Mouse (Mus musculus) frontal cortex, postnatal 36 days (tissue): ENCODE measurements around the gene Nr2f2.

Source experiments
- DNase-seq, 2 experiments: peaks; one replicate each; pipeline ENCODE4 v3.0.0; 2022; ENCODE audit warnings: low spot score in 2 of 2

The Nr2f2 gene

GRCm38 (mm10) chr7:70332064-70332850 is 34.3 kb downstream of the Nr2f2 start:
- DNase-seq: no peak

GRCm38 (mm10) chr7:70331243-70332063 is 35.1 kb downstream of the Nr2f2 start:
- no peak for DNase-seq

DNA sequence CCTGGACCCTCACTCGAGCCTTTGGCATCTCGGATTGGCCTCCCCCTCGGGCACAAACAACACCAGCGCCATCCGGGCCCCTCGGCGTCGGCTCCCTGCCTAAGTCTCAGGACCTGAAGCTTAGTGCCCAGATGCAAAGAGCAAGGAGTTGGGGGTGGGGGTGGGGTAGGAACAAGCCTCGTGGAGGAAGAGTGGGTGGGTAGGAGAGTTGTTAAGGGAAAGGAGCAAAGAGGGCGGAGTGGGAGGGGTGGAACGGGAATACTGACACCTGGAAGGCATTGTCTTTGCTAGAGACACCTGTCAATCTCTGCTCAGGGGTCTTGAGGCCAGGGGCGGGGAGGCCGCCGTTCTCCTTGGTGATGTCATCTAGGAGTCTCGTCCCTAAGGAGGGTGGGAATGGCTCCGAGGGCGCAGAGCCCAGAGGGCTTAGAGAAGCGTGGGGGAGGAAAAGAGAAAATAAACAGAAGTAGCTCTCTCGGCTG is 35.7 kb downstream of the Nr2f2 start:
- DNase-seq: no peak

DNA sequence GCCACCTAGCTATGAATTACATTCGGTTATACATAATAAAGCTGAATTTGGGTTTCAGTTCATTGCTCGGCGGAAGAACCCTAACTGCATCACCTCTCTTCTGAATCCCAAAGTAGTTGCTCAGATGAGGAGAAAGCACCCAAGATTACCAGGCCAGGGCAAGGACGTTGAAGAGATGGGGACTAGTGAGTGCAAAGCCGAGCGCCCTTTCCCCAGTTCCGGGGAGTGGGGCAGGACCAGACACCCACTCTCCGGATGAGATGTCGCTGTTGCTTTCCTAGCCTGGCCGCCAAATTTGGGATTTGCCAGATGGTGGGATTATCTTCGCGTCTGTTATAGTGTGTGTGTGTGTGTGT is 36.4 kb downstream of the Nr2f2 start:
- no peak for DNase-seq

GRCm38 (mm10) chr7:70329521-70330206 is 36.9 kb downstream of the Nr2f2 start:
- no peak for DNase-seq

- no peak for DNase-seq
Measured at GRCm38 (mm10) chr7:70329037-70329516, 37.5 kb downstream of the Nr2f2 start.

- DNase-seq: no peak
Measured at GRCm38 (mm10) chr7:70328206-70329036, 38.1 kb downstream of the Nr2f2 start.

- DNase-seq: no peak
Measured at GRCm38 (mm10) chr7:70327191-70327590, 39.3 kb downstream of the Nr2f2 start.

DNA sequence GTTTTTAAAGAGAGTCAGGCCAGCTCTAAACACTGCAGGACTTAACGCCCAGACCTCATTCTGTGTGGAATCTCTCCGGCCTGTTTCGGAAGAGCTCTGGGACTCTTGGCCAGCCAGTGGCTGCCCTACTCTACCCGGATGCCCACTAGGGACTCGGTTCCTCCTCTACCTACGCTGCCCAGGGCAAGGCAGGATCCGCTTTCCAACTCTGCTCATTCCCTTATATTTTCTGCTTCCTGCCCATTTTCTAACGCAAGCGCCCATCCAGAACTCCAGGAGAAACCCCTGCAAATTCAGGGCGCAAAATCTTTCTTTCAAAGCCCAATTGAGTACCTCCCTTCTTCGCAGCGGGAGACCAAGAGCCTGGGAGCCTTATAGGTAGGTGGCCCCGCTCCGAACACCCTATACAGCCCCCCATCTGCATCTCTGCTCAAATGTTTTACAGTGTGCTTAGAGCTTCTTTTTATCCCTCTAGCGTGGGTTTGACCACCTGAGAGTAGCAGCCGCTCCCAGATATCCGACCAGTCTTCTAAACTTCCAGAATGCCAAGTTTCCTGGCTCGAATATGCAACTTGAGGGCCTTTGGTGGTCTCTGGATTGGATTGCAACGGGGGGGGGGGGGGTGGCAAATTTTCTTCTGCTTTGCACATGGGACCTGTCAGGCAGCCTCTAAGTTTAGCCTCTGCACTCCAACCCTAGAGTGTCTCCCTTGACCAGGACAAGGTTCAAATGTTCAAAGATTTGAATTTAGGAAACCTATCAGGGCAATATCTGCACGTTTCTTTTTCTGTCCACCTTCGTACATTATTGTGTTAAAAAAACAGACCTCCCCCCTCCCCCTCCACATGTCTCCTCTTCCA is 40.1 kb downstream of the Nr2f2 start:
- no peak for DNase-seq

GRCm38 (mm10) chr7:70325381-70325780 is 41.2 kb downstream of the Nr2f2 start:
- no peak for DNase-seq

GRCm38 (mm10) chr7:70324541-70324940 is 42.0 kb downstream of the Nr2f2 start:
- no peak for DNase-seq

- no peak for DNase-seq
Measured at GRCm38 (mm10) chr7:70324041-70324440, 42.5 kb downstream of the Nr2f2 start.

DNA sequence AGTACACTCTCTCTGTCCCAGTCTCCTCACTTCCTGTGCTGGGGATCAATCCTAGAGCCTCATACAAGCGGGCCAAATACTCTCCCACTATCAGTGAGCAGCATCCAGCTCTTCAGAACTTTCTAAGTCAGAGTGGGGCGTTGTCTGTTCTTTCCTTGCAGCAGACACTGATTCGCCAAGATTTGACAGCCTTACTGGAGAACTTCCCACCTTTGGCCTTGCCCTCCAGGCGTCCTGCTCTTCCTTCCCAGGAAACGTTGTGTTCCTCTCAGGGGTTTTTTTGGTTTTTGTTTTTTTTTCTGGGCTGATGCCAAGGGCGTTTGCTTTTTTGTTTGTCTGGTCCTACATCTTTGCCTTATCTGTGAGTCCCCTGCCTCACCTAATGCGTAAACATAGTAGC is 60.8 kb downstream of the Nr2f2 start:
- DNase-seq: no peak

- no peak for DNase-seq
Measured at GRCm38 (mm10) chr7:70304426-70304825, 62.1 kb downstream of the Nr2f2 start.
